Mouse (Mus musculus) testis, adult 2 months (tissue): ENCODE measurements around the gene Pkdcc. TPM values are rescaled to one million over a fixed set of nuclear protein-coding genes. Genes with fewer than 3 reads are reported as not detected.

ENCODE experiments used
- H3K27ac ChIP-seq: fragments of 200-500 bp; 2 replicates; pipeline ENCODE4 v1.5.1; 2012; ENCODE audit warnings: low read depth, low read length; ENCODE audit not compliant: control insufficient read depth, insufficient read depth
- H3K27me3 ChIP-seq: fragments of 200-500 bp; 2 replicates; pipeline ENCODE4 v1.6.1; 2012; ENCODE audit warnings: mild to moderate bottlenecking, low read length, moderate library complexity; ENCODE audit not compliant: control insufficient read depth, insufficient read depth
- H3K36me3 ChIP-seq: fragments of 200-500 bp; 2 replicates; pipeline ENCODE4 v1.6.1; 2012; ENCODE audit warnings: mild to moderate bottlenecking, low read length; ENCODE audit not compliant: control insufficient read depth, insufficient read depth
- H3K4me1 ChIP-seq: fragments of 200-500 bp; 2 replicates; pipeline ENCODE4 v1.6.1; 2012; ENCODE audit warnings: low read length; ENCODE audit not compliant: control insufficient read depth, insufficient read depth
- H3K4me3 ChIP-seq: fragments of 200-500 bp; 2 replicates; pipeline ENCODE4 v1.5.1; 2012; ENCODE audit warnings: low read depth, mild to moderate bottlenecking, low read length, moderate library complexity, mixed read lengths; ENCODE audit not compliant: control insufficient read depth
- CTCF ChIP-seq: fragments of 200-500 bp; IDR thresholded peaks from 2 replicates; pipeline ENCODE4 v1.5.1; 2012; ENCODE audit warnings: low read depth, mild to moderate bottlenecking, inconsistent platforms, low read length, moderate library complexity; ENCODE audit not compliant: control insufficient read depth, insufficient read depth, insufficient replicate concordance
- POLR2A ChIP-seq: fragments of 200-500 bp; IDR thresholded peaks from 2 replicates; pipeline ENCODE4 v1.6.1; 2012; ENCODE audit warnings: low read depth, mild to moderate bottlenecking, inconsistent platforms, low read length, moderate library complexity; ENCODE audit not compliant: control insufficient read depth
- polyA plus RNA-seq: library from polyadenylated mRNA; depleted of rRNA; stranded (reverse); fragments of >200 nt; gene quantifications from 2 replicates; pipeline ENCODE4 v1.2.3, GENCODE M21; 2012; rRNA removed

The Pkdcc gene
- polyA plus RNA-seq, 1 experiment: 31.5 TPM

GRCm38 (mm10) chr17:83273636-83274035 lies 58.5 kb downstream of the Pkdcc start:
- Histone ChIP-seq H3K4me1 (peaks cover 20% of the 10 kb centered on the region), H3K4me3 (no peak overlapping the region), H3K27me3 (no peaks in the 10 kb centered on the region), H3K36me3 (no peaks in the 10 kb centered on the region), H3K27ac (no peak overlapping the region)
- TF ChIP-seq CTCF: no peak
- TF ChIP-seq POLR2A: no peak

DNA sequence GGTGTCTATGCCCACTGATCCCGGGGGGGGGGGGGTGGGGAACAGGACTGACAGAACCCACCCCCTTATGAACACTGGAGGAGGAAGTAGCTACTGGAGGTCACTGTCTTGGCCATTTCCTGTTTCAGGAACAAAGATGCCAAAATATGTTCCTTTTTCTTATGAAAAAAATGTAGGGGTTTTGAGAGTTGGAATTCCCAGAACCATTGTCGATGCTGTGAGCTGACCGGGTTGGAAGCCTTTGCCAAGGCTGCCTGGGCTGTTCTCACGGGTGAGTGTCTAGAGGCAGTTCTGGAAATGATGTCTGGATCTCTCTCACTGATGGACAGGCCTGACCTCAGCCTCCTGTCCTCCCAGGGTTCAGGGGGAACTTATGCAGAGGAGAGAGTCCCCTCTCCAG lies 59.0 kb downstream of the Pkdcc start:
- Histone ChIP-seq H3K36me3 (no peaks in the 10 kb centered on the region), H3K27ac (no peak overlapping the region), H3K4me3 (no peak overlapping the region), H3K4me1 (peaks cover 20% of the 10 kb centered on the region), H3K27me3 (no peaks in the 10 kb centered on the region)
- TF ChIP-seq CTCF (no peak), POLR2A (no peak)

Other genes with a start within 250 kb of the Pkdcc start
- 11.6 and 12.3 TPM in 2 replicates for gene Eml4, start 135.6 kb downstream of the Pkdcc start, polyA plus RNA-seq